Mouse (Mus musculus) stomach, postnatal 0 days (tissue): ENCODE data around the gene Tox2. TPM values are rescaled to one million over a fixed set of nuclear protein-coding genes. Genes with fewer than 3 reads are reported as not detected.
A peak's percentile ranks its signal among the peaks of the same experiment; 100 is the strongest.

Experiments used
- ATAC-seq: fragments of 200-750 bp; cut with Nextera tagmentation; 2 replicates; pipeline ENCODE4 v1.8.0; 2017; ENCODE audit not compliant: low FRiP score, low TSS enrichment
- DNase-seq: peaks from one replicate; pipeline ENCODE4 v3.0.0-alpha.2; 2016; ENCODE audit warnings: low spot score
- H3K27ac ChIP-seq: fragments of 300-500 bp; sonication (generic); replicated peaks from 2 replicates; pipeline ENCODE4 v1.5.1; 2014; ENCODE audit warnings: mild to moderate bottlenecking, control low read depth
- H3K27me3 ChIP-seq: fragments of 300-500 bp; sonication (generic); 2 replicates; pipeline ENCODE4 v1.6.1; 2014; ENCODE audit warnings: low read length; ENCODE audit not compliant: control insufficient read depth, insufficient read depth
- H3K36me3 ChIP-seq: fragments of 300-500 bp; sonication (generic); 2 replicates; pipeline ENCODE4 v1.6.1; 2014; ENCODE audit warnings: low read length, mixed read lengths; ENCODE audit not compliant: control insufficient read depth, insufficient read depth
- H3K4me1 ChIP-seq: fragments of 300-500 bp; sonication (generic); replicated peaks from 2 replicates; pipeline ENCODE4 v1.6.1; 2014; ENCODE audit warnings: antibody characterized with exemption; ENCODE audit not compliant: control insufficient read depth, insufficient read depth
- H3K4me2 ChIP-seq: fragments of 300-500 bp; sonication (generic); replicated peaks from 2 replicates; pipeline ENCODE4 v1.6.1; 2014; ENCODE audit warnings: low read depth, mild to moderate bottlenecking, control low read depth, moderate library complexity
- H3K4me3 ChIP-seq: fragments of 300-500 bp; sonication (generic); 2 replicates; pipeline ENCODE4 v1.5.1; 2014; ENCODE audit warnings: low read depth, low read length, control low read depth
- H3K9ac ChIP-seq: fragments of 300-500 bp; sonication (generic); 2 replicates; pipeline ENCODE4 v1.6.1; 2014; ENCODE audit warnings: mild to moderate bottlenecking, low read length, control low read depth, mixed read lengths
- H3K9me3 ChIP-seq: fragments of 300-500 bp; sonication (generic); 2 replicates; pipeline ENCODE4 v1.6.1; 2016; ENCODE audit warnings: low read length; ENCODE audit not compliant: control insufficient read depth
- CTCF ChIP-seq: IDR thresholded peaks from 2 replicates; pipeline ENCODE4 v1.5.1; 2016; ENCODE audit warnings: antibody characterized with exemption, low read depth, mild to moderate bottlenecking, moderate library complexity
- EP300 ChIP-seq: optimal IDR thresholded peaks from 2 replicates; pipeline ENCODE3; 2016; ENCODE audit warnings: antibody characterized with exemption
- WGBS: fragments of 180-500 bp; shearing (Covaris S2); extraction: QIAGEN DNeasy Blood & Tissue Kit; methylation state at CpG from one replicate; pipeline ENCODE4 v1.1.7; 2014; 5-methylcytosine and 5-hydroxymethylcytosine counted together
- polyA plus RNA-seq: library from polyadenylated mRNA; unstranded; fragments of >200 nt; fragmentation: Nextera tagmentation; extraction: Ambion mirVana; gene quantifications from 2 replicates; pipeline ENCODE4 v1.2.1, GENCODE M21; 2015

Tox2 gene
- polyA plus RNA-seq, 1 experiment from 2014 or later = 0.98 TPM

GRCm38 (mm10) chr2:163300069-163301060 lies 97.4 kb downstream of the Tox2 start:
- 47% methylated on average over 14 of the region's 14 CpGs for WGBS
- no peaks in the 10 kb centered on the region for H3K27me3 ChIP-seq
- no peak overlapping the region for H3K4me2 ChIP-seq
- no peak for DNase-seq
- no peak overlapping the region for H3K9ac ChIP-seq
- H3K36me3 ChIP-seq = no peaks in the 10 kb centered on the region
- no peaks in the 10 kb centered on the region for H3K9me3 ChIP-seq
- no peak overlapping the region; the same call in 1 of the 2 replicates for H3K27ac ChIP-seq
- no peaks in the 10 kb centered on the region for H3K4me1 ChIP-seq
- peak; percentile 10; the same call in 1 of the 2 replicates for ATAC-seq
- TF ChIP-seq CTCF = no peak
- no peak for TF ChIP-seq EP300
- H3K4me3 ChIP-seq = no peak overlapping the region

GRCm38 (mm10) chr2:163301641-163302040 lies 98.7 kb downstream of the Tox2 start:
- Histone ChIP-seq H3K36me3 (no peaks in the 10 kb centered on the region), H3K27ac (no peak overlapping the region), H3K4me2 (no peak overlapping the region), H3K27me3 (no peaks in the 10 kb centered on the region), H3K9me3 (no peaks in the 10 kb centered on the region), H3K4me1 (no peaks in the 10 kb centered on the region), H3K4me3 (no peak overlapping the region), H3K9ac (no peak overlapping the region)
- 56% methylated on average over 5 of the region's 5 CpGs for WGBS
- ATAC-seq (no peak), DNase-seq (no peak)
- TF ChIP-seq EP300 (no peak), CTCF (peak; percentile 44)

DNA sequence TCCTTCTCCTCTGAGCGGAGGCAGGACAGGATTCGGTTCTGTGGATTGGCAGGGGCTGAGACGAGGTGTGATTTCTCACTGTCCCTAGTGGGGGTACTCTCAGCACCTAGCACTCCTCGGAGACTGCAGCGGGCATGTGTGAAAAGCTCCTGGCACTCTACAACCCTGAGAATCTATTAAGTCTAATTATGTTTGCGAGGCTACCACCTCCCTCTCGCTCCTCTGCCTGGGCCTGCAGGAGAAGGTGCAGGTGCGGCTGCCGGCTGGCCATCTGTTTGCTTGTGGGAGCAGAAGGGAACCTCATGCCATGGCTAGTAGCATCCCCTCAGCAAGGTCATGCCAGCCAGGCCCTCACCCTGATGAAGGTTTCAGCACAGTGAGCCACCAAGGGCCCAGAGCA lies 100.1 kb downstream of the Tox2 start:
- H3K27me3 ChIP-seq = no peaks in the 10 kb centered on the region
- ATAC-seq (no peak), DNase-seq (no peak)
- no peak for TF ChIP-seq CTCF
- no peak for TF ChIP-seq EP300
- H3K4me2 ChIP-seq = no peak overlapping the region
- H3K9me3 ChIP-seq = no peaks in the 10 kb centered on the region
- no peaks in the 10 kb centered on the region for H3K36me3 ChIP-seq
- no peak overlapping the region for H3K9ac ChIP-seq
- no peak overlapping the region for H3K27ac ChIP-seq
- 56% methylated on average over 9 of the region's 9 CpGs for WGBS
- no peak overlapping the region for H3K4me3 ChIP-seq
- H3K4me1 ChIP-seq = no peaks in the 10 kb centered on the region

- WGBS = 78% methylated on average over 17 of the region's 17 CpGs
- H3K27ac ChIP-seq = no peak overlapping the region
- H3K4me3 ChIP-seq = no peak overlapping the region
- no peaks in the 10 kb centered on the region for H3K36me3 ChIP-seq
- H3K9ac ChIP-seq = no peak overlapping the region
- ATAC-seq (no peak), DNase-seq (no peak)
- no peaks in the 10 kb centered on the region for H3K4me1 ChIP-seq
- TF ChIP-seq CTCF (no peak), EP300 (no peak)
- no peak overlapping the region for H3K4me2 ChIP-seq
- H3K27me3 ChIP-seq = no peaks in the 10 kb centered on the region
- H3K9me3 ChIP-seq = no peaks in the 10 kb centered on the region
These were observed 106.5 kb downstream of the Tox2 start for GRCm38 (mm10) chr2:163309376-163309775.

- Histone ChIP-seq H3K9me3 (no peaks in the 10 kb centered on the region), H3K4me1 (no peaks in the 10 kb centered on the region), H3K36me3 (no peaks in the 10 kb centered on the region), H3K4me3 (no peak overlapping the region), H3K4me2 (no peak overlapping the region), H3K27me3 (no peaks in the 10 kb centered on the region), H3K27ac (no peak overlapping the region), H3K9ac (no peak overlapping the region)
- no peak for TF ChIP-seq EP300
- TF ChIP-seq CTCF = peak; percentile 47
- 69% methylated on average over 11 of the region's 11 CpGs for WGBS
- no peak for ATAC-seq
- DNase-seq = no peak
These were observed 107.3 kb downstream of the Tox2 start for GRCm38 (mm10) chr2:163310163-163310688.

- Histone ChIP-seq H3K9me3 (no peaks in the 10 kb centered on the region), H3K36me3 (no peaks in the 10 kb centered on the region), H3K4me2 (no peak overlapping the region), H3K4me3 (no peak overlapping the region), H3K27me3 (no peaks in the 10 kb centered on the region), H3K9ac (no peak overlapping the region), H3K27ac (no peak overlapping the region), H3K4me1 (no peaks in the 10 kb centered on the region)
- ATAC-seq = no peak
- TF ChIP-seq CTCF (no peak), EP300 (no peak)
- 68% methylated on average over 4 of the region's 4 CpGs for WGBS
- no peak for DNase-seq
These were observed 114.4 kb downstream of the Tox2 start for GRCm38 (mm10) chr2:163317281-163317680.
